Mouse (Mus musculus) heart, adult 2 months (tissue): ENCODE results near the gene Pask. TPM values are rescaled to one million over a fixed set of nuclear protein-coding genes. Genes with fewer than 3 reads are reported as not detected.

Experiments
- DNase-seq, 2 experiments: peaks; one replicate each; pipeline ENCODE4 v3.0.0; 2021
- H3K27ac ChIP-seq: fragments of 200-600 bp; 2 replicates; pipeline ENCODE4 v1.8.1; 2022
- H3K27me3 ChIP-seq: fragments of 200-500 bp; 2 replicates; pipeline ENCODE4 v1.6.1; 2012; ENCODE audit warnings: mild to moderate bottlenecking, low read length, inconsistent platforms, mixed read lengths; ENCODE audit not compliant: control insufficient read depth, insufficient read depth
- H3K36me3 ChIP-seq: fragments of 200-500 bp; 2 replicates; pipeline ENCODE4 v1.6.1; 2012; ENCODE audit warnings: low read length, inconsistent platforms; ENCODE audit not compliant: control insufficient read depth, insufficient read depth
- H3K4me1 ChIP-seq: fragments of 200-500 bp; 2 replicates; pipeline ENCODE4 v1.6.1; 2011; ENCODE audit warnings: low read length; ENCODE audit not compliant: control insufficient read depth, insufficient read depth
- H3K4me3 ChIP-seq: fragments of 200-600 bp; 2 replicates; pipeline ENCODE4 v1.8.1; 2022
- H3K79me2 ChIP-seq: fragments of 200-500 bp; replicated peaks from 2 replicates; pipeline ENCODE4 v1.6.1; 2012; ENCODE audit warnings: mild to moderate bottlenecking, inconsistent platforms, low read length, moderate library complexity, mixed read lengths; ENCODE audit not compliant: control insufficient read depth, insufficient read depth
- H3K9ac ChIP-seq: fragments of 200-500 bp; 2 replicates; pipeline ENCODE4 v1.6.1; 2012; ENCODE audit warnings: low read depth, mild to moderate bottlenecking, control low read depth, inconsistent platforms, low read length, mixed read lengths
- CTCF ChIP-seq: fragments of 200-600 bp; IDR thresholded peaks from 2 replicates; pipeline ENCODE4 v1.8.1; 2022; ENCODE audit warnings: antibody characterized with exemption, mild to moderate bottlenecking, moderate library complexity
- EP300 ChIP-seq: fragments of 200-500 bp; IDR thresholded peaks from 2 replicates; pipeline ENCODE4 v1.6.1; 2011; ENCODE audit warnings: low read depth, low read length, control low read depth; ENCODE audit not compliant: insufficient read depth
- POLR2A ChIP-seq: fragments of 200-500 bp; IDR thresholded peaks from 2 replicates; pipeline ENCODE4 v1.6.1; 2011; ENCODE audit warnings: mild to moderate bottlenecking, low read depth, low read length, control low read depth; ENCODE audit not compliant: insufficient read depth
- whole genome bisulfite sequencing: fragments of 180-500 bp; shearing (Covaris S2); methylation state at CpG from one replicate; pipeline ENCODE4 v1.1.7; 2018; 5-methylcytosine and 5-hydroxymethylcytosine counted together
- intact Hi-C: fragments of 180-260 bp; cut with DNase I; formaldehyde crosslinking; loops from one replicate; pipeline ENCODE4 v1.15.1; 2025
- long read RNA-seq: library from polyadenylated mRNA; stranded (forward); transcript quantifications from one replicate; pipeline ENCODE4 v2.0.0, GENCODE M21; 2021
- polyA plus RNA-seq: library from polyadenylated mRNA; depleted of rRNA; stranded (reverse); fragments of >200 nt; gene quantifications from 2 replicates; pipeline ENCODE4 v1.2.3, GENCODE M21; 2012; rRNA removed
- total RNA-seq, 2 experiments: library from RNA; stranded (reverse); gene quantifications; 2 replicates each; pipeline ENCODE4 v1.2.3; 2021

Gene Pask
- under 1 TPM; 0.10 to 0.27 TPM for total RNA-seq
- polyA plus RNA-seq: 0.39 and 1.00 TPM in 2 replicates
- long read RNA-seq: 0 reads

DNA sequence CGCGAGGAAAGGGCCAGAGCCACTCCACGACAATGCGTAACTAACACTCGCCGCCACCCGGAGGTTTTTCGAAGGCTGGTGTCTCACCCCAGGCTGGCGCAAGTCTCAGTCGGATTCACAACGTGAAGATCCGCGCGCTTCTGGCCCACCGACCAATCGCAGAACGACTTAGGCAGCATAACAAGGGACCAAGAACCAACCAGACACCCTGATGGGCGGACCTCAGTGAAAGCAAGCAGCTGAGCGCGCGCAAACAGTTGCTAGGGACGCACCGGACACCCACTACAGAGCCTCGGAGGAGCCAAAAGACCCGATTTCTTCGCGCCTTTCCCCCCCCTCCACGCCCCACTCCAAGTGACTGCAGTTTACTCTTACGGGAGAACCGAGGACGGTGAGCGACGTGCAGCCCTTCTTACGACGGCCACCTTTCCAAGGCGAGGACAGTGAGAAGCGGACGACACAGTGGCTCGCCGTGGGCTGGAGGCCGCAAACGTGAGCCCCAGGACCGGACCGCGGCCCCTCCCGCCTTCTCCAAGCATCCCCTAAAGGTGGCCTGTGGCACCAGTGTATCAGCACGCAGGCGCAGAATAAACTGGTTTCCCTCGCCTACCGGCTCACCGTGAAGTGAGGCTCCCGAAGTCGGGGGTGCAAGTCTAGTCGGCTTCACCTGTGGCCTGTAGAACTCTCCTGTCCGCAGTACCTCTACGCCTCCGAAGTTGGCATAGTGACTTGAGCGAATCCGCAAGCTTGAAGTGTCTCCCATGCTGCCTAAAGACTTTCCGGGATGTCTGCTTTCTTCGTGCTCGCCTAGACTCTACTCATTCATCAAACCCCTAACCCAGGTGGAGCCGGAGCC, at the start of gene Pask, which contains the start of gene Ppp1r7:
TSS of gene Pask (minus strand) at position 835 of the 856 bp plus-strand sequence.
TSS of gene Ppp1r7 (plus strand) at position 207 of the 856 bp plus-strand sequence.
- H3K27ac ChIP-seq: peak within 1 kb of the TSS; percentile 77
- peaks cover 2% of the 10 kb centered on the region for H3K4me1 ChIP-seq
- under 1% methylated on average over 63 of the region's 63 CpGs for WGBS
- H3K36me3 ChIP-seq: no peaks in the 10 kb centered on the region
- peak within 1 kb of the TSS; percentile 85 for H3K4me3 ChIP-seq
- intact Hi-C loops: loop anchor here (2.0 to 10.0 kb wide), 9 partner anchors 36 to 462 kb away; partner anchors contain the start of genes Capn10, Dtymk, Hdlbp and Ing5
- 0 out of 2 replicates have a peak, but pooled peaks cover 1% of the 10 kb centered on the region for H3K79me2 ChIP-seq
- TF ChIP-seq EP300: peak; percentile 44; the same call in 1 of the 2 replicates
- TF ChIP-seq CTCF: no peak
- no peaks in the 10 kb centered on the region for H3K27me3 ChIP-seq
- peak within 1 kb of the TSS; percentile 85 for H3K9ac ChIP-seq
- DNase-seq: peak; percentile 95

GRCm38 (mm10) chr1:93388906-93389305, 45.6 kb upstream of the Pask start:
- intact Hi-C loops: no loop called here
- no peak for DNase-seq
- H3K27ac ChIP-seq: no peak overlapping the region
- WGBS: 71% methylated on average over 2 of the region's 2 CpGs
- H3K9ac ChIP-seq: no peak overlapping the region
- no peaks in the 10 kb centered on the region for H3K36me3 ChIP-seq
- H3K79me2 ChIP-seq: no peaks in the 10 kb centered on the region
- TF ChIP-seq EP300 (no peak), POLR2A (no peak), CTCF (no peak)
- H3K4me3 ChIP-seq: no peak overlapping the region
- no peaks in the 10 kb centered on the region for H3K4me1 ChIP-seq
- peaks cover 2% of the 10 kb centered on the region; the same call in 1 of the 2 replicates for H3K27me3 ChIP-seq

DNA sequence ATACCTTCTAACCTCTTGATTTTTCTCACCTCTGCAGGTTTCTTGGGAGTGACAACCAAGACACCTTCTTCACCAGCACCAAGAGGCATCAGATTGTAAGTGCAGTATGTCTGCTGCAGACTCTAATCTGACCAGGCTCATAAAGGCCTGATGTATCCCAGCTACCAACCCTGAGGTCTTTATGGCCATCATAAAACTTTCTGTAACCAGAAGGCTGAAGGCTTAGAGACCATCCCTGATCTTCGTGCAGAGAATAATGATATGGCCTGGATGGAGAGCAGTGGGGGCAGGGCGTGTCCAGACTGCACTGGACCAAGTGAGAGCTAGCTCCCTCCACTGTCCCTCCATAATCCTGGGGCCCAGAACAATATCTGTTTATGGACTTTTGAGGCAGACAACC, 43.9 kb upstream of the Pask start:
- TF ChIP-seq CTCF: no peak
- no peak for TF ChIP-seq POLR2A
- TF ChIP-seq EP300: no peak
- Histone ChIP-seq H3K4me1 (no peaks in the 10 kb centered on the region), H3K4me3 (no peak overlapping the region), H3K27me3 (peaks cover 2% of the 10 kb centered on the region; the same call in 1 of the 2 replicates), H3K9ac (no peak overlapping the region), H3K27ac (no peak overlapping the region), H3K79me2 (no peaks in the 10 kb centered on the region), H3K36me3 (no peaks in the 10 kb centered on the region)
- intact Hi-C loops: no loop called here
- WGBS: 71% methylated on average over 2 of the region's 2 CpGs
- DNase-seq: no peak

GRCm38 (mm10) chr1:93379117-93379516, 35.8 kb upstream of the Pask start:
- no peak overlapping the region for H3K9ac ChIP-seq
- H3K27me3 ChIP-seq: no peaks in the 10 kb centered on the region
- no peaks in the 10 kb centered on the region for H3K79me2 ChIP-seq
- no peaks in the 10 kb centered on the region for H3K36me3 ChIP-seq
- no peak overlapping the region for H3K27ac ChIP-seq
- TF ChIP-seq POLR2A: no peak
- TF ChIP-seq CTCF: peak; percentile 22; the same call in 1 of the 2 replicates
- H3K4me1 ChIP-seq: no peaks in the 10 kb centered on the region
- no peak overlapping the region for H3K4me3 ChIP-seq
- DNase-seq: no peak
- intact Hi-C loops: no loop called here
- WGBS: 74% methylated on average over 5 of the region's 5 CpGs

- DNase-seq: no peak
- Histone ChIP-seq H3K27me3 (no peaks in the 10 kb centered on the region), H3K79me2 (no peaks in the 10 kb centered on the region), H3K36me3 (no peaks in the 10 kb centered on the region), H3K4me3 (no peak overlapping the region), H3K9ac (no peak overlapping the region), H3K4me1 (no peaks in the 10 kb centered on the region), H3K27ac (no peak overlapping the region)
- intact Hi-C loops: no loop called here
- 37% methylated on average over 5 of the region's 5 CpGs for WGBS
- no peak for TF ChIP-seq EP300
- TF ChIP-seq POLR2A: no peak
- no peak for TF ChIP-seq CTCF
These were observed 34.0 kb upstream of the Pask start for GRCm38 (mm10) chr1:93377307-93377706.

GRCm38 (mm10) chr1:93373665-93374064, 30.4 kb upstream of the Pask start, which contains the start of gene Ano7:
Gene Ano7 (plus strand): TSS chr1:93373930.
- no peaks in the 10 kb centered on the region for H3K27me3 ChIP-seq
- DNase-seq: no peak
- TF ChIP-seq EP300: no peak
- no peak for TF ChIP-seq POLR2A
- no peak for TF ChIP-seq CTCF
- no peak within 1 kb of the TSS for H3K27ac ChIP-seq
- H3K9ac ChIP-seq: no peak within 1 kb of the TSS
- no peaks in the 10 kb centered on the region for H3K36me3 ChIP-seq
- H3K4me1 ChIP-seq: no peaks in the 10 kb centered on the region
- no peak within 1 kb of the TSS for H3K4me3 ChIP-seq
- no peaks in the 10 kb centered on the region for H3K79me2 ChIP-seq
- WGBS: 76% methylated on average over 4 of the region's 4 CpGs
- intact Hi-C loops: no loop called here
